Mouse (Mus musculus) C2C12 (cell line): ENCODE data around the gene Tmem35b. TPM values are rescaled to one million over a fixed set of nuclear protein-coding genes. Genes with fewer than 3 reads are reported as not detected.

Experiments used
- H3K27me3 ChIP-seq: one replicate; pipeline ENCODE4 v1.6.1; 2011; ENCODE audit not compliant: control insufficient read depth, insufficient read depth, insufficient read length
- H3K36me3 ChIP-seq: one replicate; pipeline ENCODE4 v1.6.1; 2011; ENCODE audit not compliant: control insufficient read depth, insufficient read depth
- H3K4me3 ChIP-seq: one replicate; pipeline ENCODE4 v1.5.1; 2011; ENCODE audit warnings: mild to moderate bottlenecking, control low read depth; ENCODE audit not compliant: poor library complexity, insufficient read depth, severe bottlenecking
- H3K79me2 ChIP-seq: one replicate; pipeline ENCODE4 v1.6.1; 2011; ENCODE audit not compliant: control insufficient read depth, insufficient read depth
- H3K79me3 ChIP-seq: one replicate; pipeline ENCODE4 v1.6.1; 2011; ENCODE audit warnings: low read depth, control low read depth
- H3ac ChIP-seq: one replicate; pipeline ENCODE3; 2011; ENCODE audit warnings: low read depth; ENCODE audit not compliant: control insufficient read depth, insufficient read length
- CEBPB ChIP-seq: IDR thresholded peaks from one replicate; pipeline ENCODE4 v1.6.1; 2011; ENCODE audit warnings: low read depth, mild to moderate bottlenecking, control low read depth, moderate library complexity
- CTCF ChIP-seq: IDR thresholded peaks from one replicate; pipeline ENCODE4 v1.5.1; 2011; ENCODE audit not compliant: control insufficient read depth, insufficient read depth, insufficient read length
- FOSL1 ChIP-seq: IDR thresholded peaks from one replicate; pipeline ENCODE4 v1.8.0; 2011; ENCODE audit warnings: mild to moderate bottlenecking, low read length; ENCODE audit not compliant: poor library complexity, insufficient read depth, severe bottlenecking
- MAX ChIP-seq: IDR thresholded peaks from one replicate; pipeline ENCODE4 v1.6.1; 2011; ENCODE audit warnings: mild to moderate bottlenecking, control low read depth
- MYOD1 ChIP-seq: IDR thresholded peaks from one replicate; pipeline ENCODE4 v1.6.1; 2011; ENCODE audit warnings: low read depth; ENCODE audit not compliant: control insufficient read depth, insufficient read length
- MYOG ChIP-seq: IDR thresholded peaks from one replicate; pipeline ENCODE4 v1.6.1; 2011; ENCODE audit not compliant: control insufficient read depth, insufficient read length; ENCODE audit errors: extremely low read depth
- USF1 ChIP-seq: IDR thresholded peaks from one replicate; pipeline ENCODE4 v1.6.1; 2011; ENCODE audit warnings: low read depth, mild to moderate bottlenecking, control low read depth, moderate library complexity
- polyA plus RNA-seq: library from polyadenylated mRNA; unstranded; fragments of >200 nt; fragmentation: generic; extraction: Trizol; gene quantifications from one replicate; pipeline ENCODE4 v1.2.1, GENCODE M21; 2012; ENCODE audit warnings: missing spikeins

Tmem35b gene
- polyA plus RNA-seq, 1 experiment: 0.15 TPM

GRCm38 (mm10) chr4:127134687-127135086 is 11.2 kb downstream of the Tmem35b start:
- Histone ChIP-seq H3K27me3 (no peaks in the 10 kb centered on the region), H3K79me2 (no peaks in the 10 kb centered on the region), H3K4me3 (no peak overlapping the region), H3K79me3 (no peaks in the 10 kb centered on the region), H3K36me3 (no peaks in the 10 kb centered on the region), H3ac (no peak overlapping the region)
- TF ChIP-seq CTCF: no peak

- Histone ChIP-seq H3K36me3 (no peaks in the 10 kb centered on the region), H3K79me3 (no peaks in the 10 kb centered on the region), H3K79me2 (no peaks in the 10 kb centered on the region), H3K27me3 (no peaks in the 10 kb centered on the region), H3ac (no peak overlapping the region), H3K4me3 (no peak overlapping the region)
- no peak for TF ChIP-seq MAX
- no peak for TF ChIP-seq MYOD1
- TF ChIP-seq CEBPB: no peak
- no peak for TF ChIP-seq CTCF
- no peak for TF ChIP-seq MYOG
- TF ChIP-seq USF1: no peak
- no peak for TF ChIP-seq FOSL1
Measured at GRCm38 (mm10) chr4:127137591-127137990, 14.1 kb downstream of the Tmem35b start.

GRCm38 (mm10) chr4:127138486-127138885 is 15.0 kb downstream of the Tmem35b start:
- Histone ChIP-seq H3ac (no peak overlapping the region), H3K4me3 (no peak overlapping the region), H3K79me3 (no peaks in the 10 kb centered on the region), H3K36me3 (no peaks in the 10 kb centered on the region), H3K27me3 (no peaks in the 10 kb centered on the region), H3K79me2 (no peaks in the 10 kb centered on the region)
- TF ChIP-seq CEBPB (no peak), CTCF (no peak), MAX (no peak), USF1 (no peak), MYOD1 (no peak), MYOG (no peak), FOSL1 (no peak)

GRCm38 (mm10) chr4:127150031-127150430 is 26.5 kb downstream of the Tmem35b start:
- Histone ChIP-seq H3K79me2 (no peaks in the 10 kb centered on the region), H3K27me3 (peaks cover 8% of the 10 kb centered on the region), H3K4me3 (no peak overlapping the region), H3ac (no peak overlapping the region), H3K79me3 (no peaks in the 10 kb centered on the region), H3K36me3 (no peaks in the 10 kb centered on the region)
- TF ChIP-seq MYOD1 (no peak), MYOG (no peak), MAX (no peak), FOSL1 (no peak), USF1 (no peak), CEBPB (no peak), CTCF (no peak)

DNA sequence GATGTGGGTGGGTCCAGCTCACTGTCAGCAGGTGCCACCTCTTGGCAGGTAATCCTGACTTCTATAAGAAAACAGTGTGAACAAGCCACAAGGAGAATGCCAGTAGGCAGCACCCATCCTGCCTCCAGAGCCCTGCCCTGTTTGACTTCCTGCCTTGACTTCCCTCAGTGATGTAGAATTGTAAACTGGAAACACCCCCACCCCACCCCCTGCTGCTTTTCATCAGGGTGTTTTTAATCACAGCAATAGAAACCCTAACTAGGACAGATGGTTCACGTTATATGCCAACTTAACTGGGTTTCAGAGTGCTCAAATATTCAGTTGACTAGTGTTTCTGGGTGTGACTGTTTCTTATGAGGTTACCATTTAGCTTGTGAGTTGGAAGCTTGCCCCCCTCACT is 29.9 kb downstream of the Tmem35b start:
- Histone ChIP-seq H3ac (no peak overlapping the region), H3K79me3 (no peaks in the 10 kb centered on the region), H3K79me2 (no peaks in the 10 kb centered on the region), H3K4me3 (no peak overlapping the region), H3K36me3 (no peaks in the 10 kb centered on the region), H3K27me3 (peaks cover 8% of the 10 kb centered on the region)
- TF ChIP-seq MYOD1: no peak
- TF ChIP-seq CTCF: no peak
- TF ChIP-seq CEBPB: no peak
- no peak for TF ChIP-seq MAX
- no peak for TF ChIP-seq FOSL1
- no peak for TF ChIP-seq MYOG
- TF ChIP-seq USF1: no peak

GRCm38 (mm10) chr4:127155757-127156156 is 32.3 kb downstream of the Tmem35b start:
- no peaks in the 10 kb centered on the region for H3K27me3 ChIP-seq
- H3K79me3 ChIP-seq: no peaks in the 10 kb centered on the region
- no peak overlapping the region for H3K4me3 ChIP-seq
- H3K36me3 ChIP-seq: no peaks in the 10 kb centered on the region
- TF ChIP-seq CEBPB (no peak), MYOG (no peak), MAX (no peak), MYOD1 (no peak), FOSL1 (no peak), USF1 (no peak), CTCF (no peak)
- no peaks in the 10 kb centered on the region for H3K79me2 ChIP-seq
- H3ac ChIP-seq: no peak overlapping the region
